Mouse (Mus musculus): ENCODE data around the gene Usp32.
"Not testable (repeated sequence)": the region's sequence is repeated elsewhere in the genome, so short reads cannot be mapped to it uniquely, and the experiment has no call there.

Usp32 gene

GRCm38 (mm10) chr11:85139581-85140540, at the start of gene Usp32:
Gene Usp32, minus strand, starts transcription at chr11:85140161.
- peak; percentile 96 for DNase-seq (ENCODE audit: low spot score)

GRCm38 (mm10) chr11:85189110-85189509, 49.1 kb upstream of the Usp32 start:
- DNase-seq (ENCODE audit: low spot score): no peak

GRCm38 (mm10) chr11:85184839-85185238, 44.9 kb upstream of the Usp32 start:
- no peak for DNase-seq (ENCODE audit: low spot score)

GRCm38 (mm10) chr11:85184082-85184481, 44.1 kb upstream of the Usp32 start:
- peak; percentile 62 for DNase-seq (ENCODE audit: low spot score)

GRCm38 (mm10) chr11:85183284-85183779, 43.4 kb upstream of the Usp32 start:
- peak; percentile 68 for DNase-seq (ENCODE audit: low spot score)

GRCm38 (mm10) chr11:85182617-85183283, 42.8 kb upstream of the Usp32 start:
- peak; percentile 86 for DNase-seq (ENCODE audit: low spot score)

GRCm38 (mm10) chr11:85178413-85178812, 38.5 kb upstream of the Usp32 start:
- DNase-seq (ENCODE audit: low spot score): no peak

GRCm38 (mm10) chr11:85177761-85178160, 37.8 kb upstream of the Usp32 start:
- no peak for DNase-seq (ENCODE audit: low spot score)

GRCm38 (mm10) chr11:85175941-85176340, 36.0 kb upstream of the Usp32 start:
- DNase-seq (ENCODE audit: low spot score): no peak

GRCm38 (mm10) chr11:85170833-85171232, 30.9 kb upstream of the Usp32 start:
- DNase-seq (ENCODE audit: low spot score): no peak

GRCm38 (mm10) chr11:85170058-85170740, 30.2 kb upstream of the Usp32 start, which contains the start of gene 1700125H20Rik:
Gene 1700125H20Rik, plus strand, starts transcription at chr11:85170404.
- peak; percentile 98 for DNase-seq (ENCODE audit: low spot score)

GRCm38 (mm10) chr11:85167503-85167902, 27.5 kb upstream of the Usp32 start:
- no peak for DNase-seq (ENCODE audit: low spot score)

GRCm38 (mm10) chr11:85164371-85164770, 24.4 kb upstream of the Usp32 start:
- DNase-seq (ENCODE audit: low spot score): no peak

- DNase-seq (ENCODE audit: low spot score): not testable (repeated sequence)
Measured at GRCm38 (mm10) chr11:85163014-85163413, 23.1 kb upstream of the Usp32 start.

GRCm38 (mm10) chr11:85157301-85157700, 17.3 kb upstream of the Usp32 start:
- DNase-seq (ENCODE audit: low spot score): no peak

- DNase-seq (ENCODE audit: low spot score): no peak
Measured at GRCm38 (mm10) chr11:85152256-85152930, 12.4 kb upstream of the Usp32 start.

- no peak for DNase-seq (ENCODE audit: low spot score)
Measured at GRCm38 (mm10) chr11:85138776-85139474, 1.0 kb downstream of the Usp32 start.

- no peak for DNase-seq (ENCODE audit: low spot score)
Measured at GRCm38 (mm10) chr11:85131542-85131941, 8.4 kb downstream of the Usp32 start.

GRCm38 (mm10) chr11:85128883-85129282, 11.1 kb downstream of the Usp32 start:
- no peak for DNase-seq (ENCODE audit: low spot score)

- DNase-seq (ENCODE audit: low spot score): no peak
Measured at GRCm38 (mm10) chr11:85126257-85127102, 13.5 kb downstream of the Usp32 start.
